Mouse (Mus musculus): ENCODE results near the gene Cpb1. TPM values are rescaled to one million over a fixed set of nuclear protein-coding genes. Genes with fewer than 3 reads are reported as not detected.

Cpb1 gene
- not detected for total RNA-seq (2023)

DNA sequence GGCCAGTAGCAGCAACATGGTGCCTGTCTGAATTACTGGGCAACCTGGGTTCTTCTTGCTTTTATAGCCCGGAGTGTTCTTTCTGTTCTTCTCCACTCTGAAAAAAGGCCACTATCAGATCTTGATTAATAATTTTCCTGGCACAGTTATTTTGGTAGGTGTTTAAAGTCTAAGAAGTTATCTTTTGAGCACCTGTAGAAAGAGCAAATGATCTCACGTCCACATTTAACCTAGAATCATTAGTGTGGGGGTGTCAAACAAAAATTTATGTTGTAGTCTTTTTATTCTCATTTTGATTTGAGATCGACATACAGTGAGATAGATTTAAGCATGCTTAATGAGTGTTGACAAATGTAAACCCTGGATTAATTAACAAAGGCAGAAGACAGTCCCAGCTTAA lies at the start of gene Cpb1:
Gene Cpb1 (minus strand): TSS at position 101 of the 400 bp plus-strand sequence.

GRCm38 (mm10) chr3:20242050-20242449 lies 33.5 kb downstream of the Cpb1 start, which contains the start of gene Cpa3:
TSS of gene Cpa3 (minus strand) at chr3:20242181.

Other genes with a start within 250 kb of the Cpb1 start
- 10 to 100 TPM; 76.9 to 77.8 TPM for gene Hps3, start 240.4 kb downstream of the Cpb1 start, total RNA-seq (2023)
- gene Hltf, start 217.9 kb downstream of the Cpb1 start, total RNA-seq (2023): 10 to 100 TPM; 63.2 to 66.6 TPM
- gene Gyg, start 120.4 kb downstream of the Cpb1 start, total RNA-seq (2023): 10 to 100 TPM; 39.6 to 40.3 TPM
- 1 to 10 TPM in 1 of 2 experiments, not detected in 1; 1.4 TPM for gene Cpa3, start 33.6 kb downstream of the Cpb1 start, total RNA-seq (2023)
- gene Agtr1b, start 91.4 kb upstream of the Cpb1 start, total RNA-seq (2023): not detected